In the genomic region with DNA sequence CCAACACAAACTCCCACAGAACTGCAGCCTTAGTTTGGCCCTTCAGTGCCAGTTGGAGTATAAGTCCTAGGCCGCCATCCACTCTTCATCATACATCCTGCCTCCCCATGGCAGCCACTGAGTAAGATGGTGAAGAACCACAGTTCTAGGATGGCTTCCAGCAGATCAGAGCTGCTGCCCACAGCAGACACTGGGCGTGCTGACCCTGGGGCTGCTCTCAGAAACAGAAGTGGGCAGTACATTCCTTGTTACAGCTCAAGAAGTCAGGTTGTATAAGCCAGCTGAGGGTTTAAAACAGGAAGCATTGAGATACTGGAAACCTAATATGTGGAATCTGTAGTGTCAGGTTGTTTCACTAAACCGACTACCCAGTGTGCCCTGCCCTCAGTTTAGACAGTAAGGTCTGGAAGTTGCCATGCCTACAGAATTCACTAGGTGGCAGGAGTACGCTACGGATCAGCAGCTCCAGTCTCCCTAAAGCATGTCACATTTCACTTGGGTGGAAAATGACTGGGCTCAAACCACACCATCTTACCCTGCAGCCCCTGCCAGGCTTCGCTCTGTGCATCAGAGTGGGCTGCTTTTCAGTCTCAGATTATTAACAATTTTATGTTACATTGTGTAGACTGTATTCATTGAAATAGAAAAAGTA, we compare ENCODE assay signal across 8 mouse cellular contexts. TPM values are rescaled to one million over a fixed set of nuclear protein-coding genes. Genes with fewer than 3 reads are reported as not detected.
DNase-seq lines count a peak whose midpoint lies in the region; ATAC-seq and TF ChIP-seq lines count a peak whose summit lies in the region.

No protein-coding gene starts in this region.

- WGBS in embryonic facial prominence, embryonic 14.5 days: 42% methylated on average over 6 of the region's 6 CpGs
- 42% methylated on average over 6 of the region's 6 CpGs for WGBS in heart, embryonic 16.5 days
- whole genome bisulfite sequencing in liver, postnatal 0 days (ENCODE audit: insufficient replicate concordance): 52% methylated on average over 6 of the region's 6 CpGs
- WGBS in neural tube, embryonic 15.5 days: 53% methylated on average over 6 of the region's 6 CpGs

- no peaks in the 10 kb centered on the region for H3K27me3 ChIP-seq in embryonic facial prominence, embryonic 14.5 days (replicated peaks; ENCODE audit: control insufficient read depth, insufficient read depth, low read length)
- no peaks in the 10 kb centered on the region for H3K27me3 ChIP-seq in heart, embryonic 16.5 days (ENCODE audit: control insufficient read depth, insufficient read depth, low read length)
- H3K27me3 ChIP-seq in liver, postnatal 0 days (ENCODE audit: insufficient read depth, low read length): no peaks in the 10 kb centered on the region
- no peaks in the 10 kb centered on the region for H3K27me3 ChIP-seq in neural tube, embryonic 15.5 days (replicated peaks)

- peaks cover 97% of the 10 kb centered on the region for H3K36me3 ChIP-seq in embryonic facial prominence, embryonic 14.5 days (ENCODE audit: control insufficient read depth, insufficient read depth, low read length)
- H3K36me3 ChIP-seq in heart, embryonic 16.5 days (ENCODE audit: control insufficient read depth, insufficient read depth): peaks cover 47% of the 10 kb centered on the region
- peaks cover 57% of the 10 kb centered on the region for H3K36me3 ChIP-seq in liver, postnatal 0 days (replicated peaks; ENCODE audit: insufficient read depth, low read length)
- peaks cover 82% of the 10 kb centered on the region for H3K36me3 ChIP-seq in neural tube, embryonic 15.5 days

- TF ChIP-seq CTCF in liver, postnatal 0 days (IDR thresholded peaks at IDR 0.05; ENCODE audit: low read depth): peak; percentile 88

- peak; percentile 88 for ATAC-seq in embryonic facial prominence, embryonic 14.5 days (ENCODE audit: low read depth)
- peak; percentile 81 for ATAC-seq in heart, embryonic 16.5 days (replicated peaks; ENCODE audit: extremely low read depth, insufficient read depth, low FRiP score)
- ATAC-seq in liver, postnatal 0 days: peak; percentile 72
- peak; percentile 85 for ATAC-seq in neural tube, embryonic 15.5 days (ENCODE audit: low FRiP score)

- H3K9ac ChIP-seq in embryonic facial prominence, embryonic 14.5 days (ENCODE audit: low read depth, low read length): no peak overlapping the region
- no peak overlapping the region for H3K9ac ChIP-seq in heart, embryonic 16.5 days (ENCODE audit: low read length)
- no peak overlapping the region for H3K9ac ChIP-seq in liver, postnatal 0 days (replicated peaks)
- no peak overlapping the region for H3K9ac ChIP-seq in neural tube, embryonic 15.5 days (replicated peaks)

- peak; percentile 78 for DNase-seq in CD4-positive, CD25-positive, alpha-beta regulatory T cell, adult 2 months (ENCODE audit: low read depth, low spot score)
- peak; percentile 73 to 79 for DNase-seq in adrenal gland, postnatal 36 days
- DNase-seq in embryonic facial prominence, embryonic 14.5 days (ENCODE audit: low spot score): peak; percentile 81
- peak; percentile 71 to 89 for DNase-seq in kidney, postnatal 36 days
- peak; percentile 76 for DNase-seq in liver, postnatal 0 days
- peak; percentile 72 for DNase-seq in thymus, postnatal 0 days (ENCODE audit: low spot score)

- TF ChIP-seq EP300 in liver, postnatal 0 days (IDR thresholded peaks at IDR 0.05; ENCODE audit: low read depth): no peak

- no peak overlapping the region for H3K4me3 ChIP-seq in embryonic facial prominence, embryonic 14.5 days (ENCODE audit: low read depth, low read length)
- H3K4me3 ChIP-seq in heart, embryonic 16.5 days (ENCODE audit: low read length): no peak overlapping the region
- H3K4me3 ChIP-seq in liver, postnatal 0 days (ENCODE audit: low read depth, low read length): no peak overlapping the region
- no peak overlapping the region for H3K4me3 ChIP-seq in neural tube, embryonic 15.5 days (replicated peaks)

- H3K27ac ChIP-seq in embryonic facial prominence, embryonic 14.5 days (replicated peaks; ENCODE audit: low read depth, low read length): no peak overlapping the region
- no peak overlapping the region for H3K27ac ChIP-seq in heart, embryonic 16.5 days (ENCODE audit: low read length)
- H3K27ac ChIP-seq in liver, postnatal 0 days (ENCODE audit: low read depth): no peak overlapping the region
- no peak overlapping the region for H3K27ac ChIP-seq in neural tube, embryonic 15.5 days (replicated peaks)

- no peaks in the 10 kb centered on the region for H3K9me3 ChIP-seq in embryonic facial prominence, embryonic 14.5 days (ENCODE audit: control insufficient read depth, low read length)
- H3K9me3 ChIP-seq in heart, embryonic 16.5 days (replicated peaks; ENCODE audit: control insufficient read depth, low read length): no peaks in the 10 kb centered on the region
- H3K9me3 ChIP-seq in liver, postnatal 0 days (ENCODE audit: low read length): no peaks in the 10 kb centered on the region
- no peaks in the 10 kb centered on the region for H3K9me3 ChIP-seq in neural tube, embryonic 15.5 days (replicated peaks)

- H3K4me1 ChIP-seq in embryonic facial prominence, embryonic 14.5 days (ENCODE audit: control insufficient read depth, insufficient read depth, low read length): no peaks in the 10 kb centered on the region
- H3K4me1 ChIP-seq in heart, embryonic 16.5 days (ENCODE audit: control insufficient read depth, insufficient read depth, low read length): no peaks in the 10 kb centered on the region
- no peaks in the 10 kb centered on the region for H3K4me1 ChIP-seq in liver, postnatal 0 days (ENCODE audit: insufficient read depth)
- no peaks in the 10 kb centered on the region for H3K4me1 ChIP-seq in neural tube, embryonic 15.5 days

- H3K4me2 ChIP-seq in embryonic facial prominence, embryonic 14.5 days (ENCODE audit: low read depth, low read length): no peak overlapping the region
- no peak overlapping the region for H3K4me2 ChIP-seq in heart, embryonic 16.5 days (ENCODE audit: low read depth, low read length)
- H3K4me2 ChIP-seq in liver, postnatal 0 days (ENCODE audit: low read depth, low read length): no peak overlapping the region
- no peak overlapping the region for H3K4me2 ChIP-seq in neural tube, embryonic 15.5 days

RNA-seq across cellular contexts. Expression of a gene that starts 19.3 kb away (rescaled TPM):
- 10 to 100 TPM; 44.0 to 54.1 TPM for total RNA-seq in adrenal gland, postnatal 36 days (2021)
- polyA plus RNA-seq in embryonic facial prominence, embryonic 14.5 days (2014; fragmentation: Nextera tagmentation; extraction: Ambion mirVana): 37.4 and 41.5 TPM in 2 replicates
- polyA plus RNA-seq in heart, embryonic 16.5 days (2015; fragmentation: Nextera tagmentation; extraction: Ambion mirVana): 29.5 and 30.1 TPM in 2 replicates
- 13.3 and 15.8 TPM in 2 replicates for polyA plus RNA-seq in liver, postnatal 0 days (2015; fragmentation: Nextera tagmentation; extraction: Ambion mirVana)
- polyA plus RNA-seq in neural tube, embryonic 15.5 days (2015; fragmentation: Nextera tagmentation; extraction: Ambion mirVana): 37.4 and 42.2 TPM in 2 replicates
- polyA plus RNA-seq in thymus, postnatal 0 days (2015; fragmentation: Nextera tagmentation; extraction: Ambion mirVana): 59.4 and 63.9 TPM in 2 replicates

RNA-seq across cellular contexts. Expression of a gene that starts 32.7 kb away (rescaled TPM):
- 10 to 100 TPM; 27.8 to 31.0 TPM for total RNA-seq in adrenal gland, postnatal 36 days (2021)
- 15.4 and 18.5 TPM in 2 replicates for polyA plus RNA-seq in embryonic facial prominence, embryonic 14.5 days (2014; fragmentation: Nextera tagmentation; extraction: Ambion mirVana)
- 10.3 TPM in 2 replicates for polyA plus RNA-seq in heart, embryonic 16.5 days (2015; fragmentation: Nextera tagmentation; extraction: Ambion mirVana)
- polyA plus RNA-seq in liver, postnatal 0 days (2015; fragmentation: Nextera tagmentation; extraction: Ambion mirVana): 2.9 and 3.9 TPM in 2 replicates
- polyA plus RNA-seq in neural tube, embryonic 15.5 days (2015; fragmentation: Nextera tagmentation; extraction: Ambion mirVana): 26.5 and 27.3 TPM in 2 replicates
- 6.8 and 7.3 TPM in 2 replicates for polyA plus RNA-seq in thymus, postnatal 0 days (2015; fragmentation: Nextera tagmentation; extraction: Ambion mirVana)

RNA-seq across cellular contexts. Expression of a gene that starts 34.9 kb away (rescaled TPM):
- under 1 TPM; 0.10 to 0.20 TPM for total RNA-seq in adrenal gland, postnatal 36 days (2021)
- 66.4 and 73.7 TPM in 2 replicates for polyA plus RNA-seq in embryonic facial prominence, embryonic 14.5 days (2014; fragmentation: Nextera tagmentation; extraction: Ambion mirVana)
- polyA plus RNA-seq in heart, embryonic 16.5 days (2015; fragmentation: Nextera tagmentation; extraction: Ambion mirVana): 48.3 and 50.6 TPM in 2 replicates
- polyA plus RNA-seq in liver, postnatal 0 days (2015; fragmentation: Nextera tagmentation; extraction: Ambion mirVana): 0.27 and 0.31 TPM in 2 replicates
- 73.4 and 86.4 TPM in 2 replicates for polyA plus RNA-seq in neural tube, embryonic 15.5 days (2015; fragmentation: Nextera tagmentation; extraction: Ambion mirVana)
- 7.4 and 8.9 TPM in 2 replicates for polyA plus RNA-seq in thymus, postnatal 0 days (2015; fragmentation: Nextera tagmentation; extraction: Ambion mirVana)
